Mouse (Mus musculus): ENCODE measurements around the gene Tecpr2.

- no peak for TF ChIP-seq CTCF (IDR thresholded peaks at IDR 0.05; ENCODE audit: low read depth)
- TF ChIP-seq EP300 (IDR thresholded peaks at IDR 0.05; ENCODE audit: low read depth), result no peak
Measured at GRCm38 (mm10) chr12:110998092-110998491, 109.0 kb downstream of the Tecpr2 start.
